Mouse (Mus musculus): Measurements from ENCODE around the gene Cxcl13. TPM values are rescaled to one million over a fixed set of nuclear protein-coding genes. Genes with fewer than 3 reads are reported as not detected.
"Not testable (repeated sequence)": the region's sequence is repeated elsewhere in the genome, so short reads cannot be mapped to it uniquely, and the experiment has no call there.

Gene Cxcl13
- not detected for total RNA-seq (2021)

DNA sequence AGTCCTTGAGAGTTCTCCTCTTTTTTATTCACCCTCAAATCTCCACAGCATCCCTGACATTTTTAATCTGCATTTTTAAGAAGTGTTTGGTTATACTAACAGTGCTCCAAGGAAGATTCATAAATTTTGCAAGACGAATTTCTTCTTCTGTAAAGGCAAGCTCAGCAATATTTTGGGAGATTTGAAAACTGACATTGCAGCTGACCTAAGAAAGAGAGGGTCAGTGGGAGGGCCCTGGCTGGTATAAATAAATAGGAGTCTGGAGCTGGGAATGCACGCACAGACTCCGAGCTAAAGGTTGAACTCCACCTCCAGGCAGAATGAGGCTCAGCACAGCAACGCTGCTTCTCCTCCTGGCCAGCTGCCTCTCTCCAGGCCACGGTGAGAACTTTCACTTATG, at the start of gene Cxcl13:
Gene Cxcl13 (plus strand): TSS at position 301 of the 400 bp plus-strand sequence.
- DNase-seq = no peak
- intact Hi-C loops (cut with DNase I) = no loop called here

DNA sequence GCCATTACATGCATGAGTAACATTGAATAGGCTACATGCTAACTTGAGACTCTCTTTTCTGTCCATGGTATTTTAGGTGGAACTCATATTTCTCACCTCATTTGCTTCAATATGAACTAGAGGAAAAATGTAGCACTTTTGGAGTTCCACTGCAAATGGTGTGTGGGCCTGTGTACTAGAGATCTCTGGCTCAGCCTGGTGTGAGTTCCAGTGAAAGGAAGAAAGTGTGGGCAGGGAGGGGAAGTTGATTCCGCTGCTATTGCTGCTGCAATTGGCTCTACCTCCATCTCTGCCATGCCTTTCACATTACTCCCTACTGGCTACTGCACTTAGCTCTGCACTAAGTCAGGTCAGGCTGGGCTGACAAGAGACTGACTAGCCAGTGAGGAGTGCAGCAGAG, 45.7 kb upstream of the Cxcl13 start:
- intact Hi-C loops (cut with DNase I) = no loop called here
- DNase-seq = no peak

DNA sequence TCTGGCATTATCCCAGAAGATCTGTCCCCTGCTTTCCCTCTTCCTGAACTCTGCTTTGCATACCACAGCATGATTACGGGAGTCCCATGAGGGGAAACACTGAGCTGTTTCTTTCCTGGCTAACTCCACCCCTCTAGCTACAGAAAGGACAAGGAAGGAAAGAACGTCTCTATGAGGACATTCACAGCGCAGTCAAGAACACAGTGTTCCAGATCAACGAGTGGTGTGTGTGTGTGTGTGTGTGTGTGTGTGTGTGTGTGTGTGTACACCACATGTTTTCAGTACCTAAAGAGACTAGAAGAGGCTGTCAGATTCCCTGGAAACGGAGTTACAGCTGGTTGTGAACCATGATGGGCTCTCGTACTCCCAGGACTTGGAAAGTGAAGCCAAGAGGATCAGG, 38.3 kb upstream of the Cxcl13 start:
- intact Hi-C loops (cut with DNase I) = no loop called here
- DNase-seq = no peak

DNA sequence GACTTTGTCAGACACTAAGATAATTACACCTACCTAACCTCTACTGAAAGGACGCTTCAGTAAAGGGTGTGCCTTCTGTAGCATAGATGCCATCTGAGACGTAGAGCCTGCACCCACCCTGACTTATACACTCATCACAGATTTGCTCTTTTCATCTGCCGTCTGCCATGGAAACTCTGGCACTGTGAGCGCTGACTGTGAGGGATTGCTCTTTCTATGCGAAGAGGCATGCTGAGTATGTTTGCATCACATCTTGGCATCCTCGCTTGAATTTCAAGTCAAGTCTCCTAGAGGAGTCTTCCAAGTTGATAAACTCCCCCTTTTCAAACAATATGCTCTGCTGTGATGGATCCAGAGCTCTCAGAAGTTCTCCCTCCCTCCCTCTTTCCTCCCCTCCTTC, 32.7 kb upstream of the Cxcl13 start:
- no peak for DNase-seq
- intact Hi-C loops (cut with DNase I) = no loop called here

DNA sequence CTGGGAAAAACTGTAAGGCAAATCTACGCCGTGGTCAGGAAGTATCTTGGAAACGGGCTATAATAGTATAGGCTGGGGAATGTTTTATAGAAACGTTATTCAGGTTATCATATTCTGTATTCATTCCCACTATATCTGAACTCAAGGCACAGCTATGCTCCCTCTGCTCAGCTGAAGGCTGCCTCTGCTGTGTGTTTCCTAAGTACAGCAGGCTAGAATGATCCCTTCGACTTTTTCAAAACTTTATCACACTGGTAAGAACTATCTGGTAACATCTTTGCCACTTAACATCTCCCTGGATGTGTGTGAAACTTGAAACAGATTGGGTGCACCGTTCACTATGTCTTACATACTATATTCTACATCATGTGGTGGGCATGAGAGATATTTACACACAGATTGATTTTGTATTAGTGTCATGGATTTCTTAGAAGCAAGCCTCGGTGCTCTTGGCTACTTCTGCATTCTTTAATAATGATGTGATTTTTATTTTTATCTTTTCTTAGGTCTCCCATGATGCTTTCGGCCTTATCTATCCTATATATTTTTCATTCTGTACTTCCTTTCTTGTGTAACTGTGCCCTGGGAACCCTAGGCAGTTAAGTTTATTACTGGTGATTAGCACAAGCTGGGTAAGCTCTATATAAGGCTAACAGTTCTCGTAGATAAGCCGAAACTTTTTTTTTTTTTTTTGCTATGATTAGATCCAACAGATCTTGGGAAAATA, 31.4 kb upstream of the Cxcl13 start:
- intact Hi-C loops (cut with DNase I) = no loop called here
- DNase-seq = no peak

DNA sequence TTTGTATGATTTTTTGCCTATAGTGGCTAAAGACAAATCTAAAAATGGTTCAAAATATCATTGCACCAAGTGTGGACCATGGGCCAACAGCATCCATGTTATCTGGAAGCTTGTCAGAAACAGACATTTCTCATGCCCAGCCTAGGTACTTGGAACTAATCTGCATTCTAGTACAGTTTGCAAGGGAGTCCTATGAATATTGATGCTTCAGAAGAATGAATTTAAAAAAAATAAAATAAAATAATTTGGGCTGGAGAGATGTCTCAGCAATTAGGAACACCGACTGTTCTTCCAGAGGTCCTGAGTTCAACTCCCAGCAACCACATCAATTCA, 30.9 kb upstream of the Cxcl13 start:
- no peak for DNase-seq
- intact Hi-C loops (cut with DNase I) = no loop called here

DNA sequence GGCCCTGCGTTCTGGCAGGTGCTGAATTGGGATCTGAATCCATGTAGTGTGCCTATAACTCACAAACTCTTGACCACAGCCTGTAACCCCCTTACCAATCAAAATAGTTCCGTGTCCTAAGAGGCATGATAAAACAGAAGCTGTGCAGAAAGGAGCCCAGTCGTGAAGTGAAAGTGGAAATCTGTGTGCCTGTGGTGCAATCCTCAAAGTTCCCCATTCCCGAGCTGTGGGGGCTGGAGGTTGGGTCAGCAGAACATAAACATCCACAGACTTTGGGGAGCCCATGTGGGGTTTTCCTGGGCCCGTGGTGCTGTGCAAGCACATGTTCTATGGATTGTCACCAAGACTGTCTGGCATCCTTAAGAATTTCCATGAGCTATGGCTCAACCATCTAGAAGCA, 21.7 kb upstream of the Cxcl13 start:
- intact Hi-C loops (cut with DNase I) = no loop called here
- DNase-seq = no peak

DNA sequence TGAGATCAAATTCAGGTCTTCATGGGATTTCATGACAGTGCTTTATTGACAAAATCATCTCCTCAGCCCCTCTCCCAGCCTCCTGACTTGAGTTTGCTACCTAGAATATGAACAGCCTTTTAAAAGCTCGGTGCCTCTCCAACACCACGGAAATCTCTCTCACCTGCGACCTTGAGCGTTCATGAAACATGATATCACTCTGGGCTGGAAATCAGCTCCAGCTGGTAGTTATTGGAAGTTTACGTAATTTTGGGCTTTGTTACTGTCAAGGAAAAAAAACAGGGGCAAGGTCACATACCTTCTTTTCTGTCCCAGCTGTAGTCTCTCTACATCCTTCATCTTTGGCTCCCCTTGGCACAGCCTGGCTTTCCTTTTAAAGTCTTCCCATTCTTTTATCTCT, 20.7 kb upstream of the Cxcl13 start:
- no peak for DNase-seq
- intact Hi-C loops (cut with DNase I) = no loop called here

DNA sequence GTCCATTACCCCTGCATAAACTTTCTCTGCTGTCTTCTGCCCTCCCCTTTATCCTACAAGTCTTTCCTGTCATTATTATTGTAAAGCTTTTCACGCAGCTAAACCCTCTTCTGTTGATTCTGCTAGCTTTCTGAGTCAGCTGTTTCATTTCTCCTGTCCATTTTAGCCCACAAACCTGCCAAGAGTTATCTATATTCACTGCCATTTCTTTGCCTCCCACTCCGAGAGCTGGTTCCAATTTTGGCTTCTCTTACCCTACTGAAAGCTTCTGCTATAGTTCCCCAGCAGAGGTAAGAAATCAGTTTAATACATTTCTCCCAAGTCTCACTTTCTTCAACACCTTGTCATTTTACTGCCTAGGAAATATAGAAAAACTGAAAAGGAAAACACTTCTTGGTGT, 19.6 kb upstream of the Cxcl13 start:
- no peak for DNase-seq
- intact Hi-C loops (cut with DNase I) = no loop called here

DNA sequence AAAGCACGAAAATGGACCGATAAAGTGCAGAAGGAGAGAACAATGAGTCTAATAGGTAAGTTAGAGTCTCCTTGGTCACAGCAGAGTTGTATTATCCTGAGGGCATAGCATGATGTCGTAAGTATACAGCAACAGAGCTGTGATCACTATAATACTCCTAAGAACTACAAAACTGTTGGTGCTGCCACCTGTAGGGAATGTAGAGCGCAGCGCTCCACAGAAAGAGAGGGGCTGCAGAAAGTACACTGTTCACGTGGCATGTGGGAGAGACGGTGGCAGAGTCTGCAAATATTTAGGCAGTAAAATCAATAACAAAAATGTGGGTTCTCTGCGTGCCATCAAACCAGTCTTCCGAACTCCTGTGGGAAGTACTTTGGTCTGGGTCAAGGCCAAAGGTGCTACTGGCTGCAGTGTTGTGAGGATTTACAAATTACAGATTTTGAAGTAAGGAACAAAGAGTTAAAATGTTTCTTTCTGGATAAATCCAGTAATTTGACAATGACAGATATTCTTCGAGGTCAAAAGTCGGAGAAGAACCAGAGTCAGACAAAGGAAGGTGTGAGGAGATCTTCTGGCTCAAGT, 18.6 kb upstream of the Cxcl13 start:
- intact Hi-C loops (cut with DNase I) = no loop called here

DNA sequence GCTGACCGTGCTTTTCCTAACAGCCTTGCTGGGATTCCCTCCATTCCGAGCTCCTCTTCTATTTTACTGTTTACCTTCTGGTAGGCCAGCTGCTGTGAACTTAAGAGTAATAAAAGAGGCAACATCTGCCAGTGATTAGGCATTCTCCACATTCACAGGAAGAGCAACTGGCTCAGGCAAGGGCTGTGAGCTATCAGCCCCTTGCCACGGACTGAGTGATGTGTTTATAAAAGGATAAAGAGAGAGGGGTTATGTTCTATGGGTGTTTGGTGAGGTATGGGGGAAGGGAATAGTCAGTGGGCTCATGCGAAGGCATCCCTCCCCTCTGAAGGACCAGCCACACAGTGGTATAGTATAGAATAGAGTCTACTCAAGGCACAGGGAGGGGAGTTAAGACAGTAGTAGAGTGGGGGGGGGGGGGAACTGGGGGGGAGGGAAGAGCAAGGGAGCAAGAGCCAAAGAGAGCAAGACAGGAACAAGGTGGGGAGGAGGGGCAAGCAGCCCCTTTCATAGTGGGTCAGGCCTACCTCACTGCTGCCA, 16.0 kb upstream of the Cxcl13 start:
- intact Hi-C loops (cut with DNase I) = no loop called here
- no peak for DNase-seq

More for the DNA sequence above, 18.6 kb upstream of the Cxcl13 start:
- no peak for DNase-seq

DNA sequence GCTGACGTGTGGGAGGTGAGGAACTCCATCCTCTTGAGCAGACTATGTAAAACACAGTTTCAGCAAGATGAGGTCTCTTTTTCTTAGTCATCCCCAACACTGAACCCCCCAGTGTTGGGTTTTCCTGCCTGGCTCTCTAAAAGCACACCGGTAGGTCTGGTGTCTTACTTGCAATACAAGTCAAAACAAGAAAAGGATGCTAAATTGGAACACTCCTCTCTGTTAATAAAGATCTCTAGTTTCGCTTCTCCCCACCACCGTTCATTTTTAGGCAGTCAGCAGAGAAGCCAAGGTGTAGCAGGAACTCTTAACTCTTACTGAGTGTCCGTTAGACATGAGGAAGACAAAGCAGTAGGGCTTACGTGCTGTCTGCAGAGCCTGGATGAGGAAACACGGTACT, 15.2 kb upstream of the Cxcl13 start:
- intact Hi-C loops (cut with DNase I) = no loop called here
- DNase-seq = no peak

DNA sequence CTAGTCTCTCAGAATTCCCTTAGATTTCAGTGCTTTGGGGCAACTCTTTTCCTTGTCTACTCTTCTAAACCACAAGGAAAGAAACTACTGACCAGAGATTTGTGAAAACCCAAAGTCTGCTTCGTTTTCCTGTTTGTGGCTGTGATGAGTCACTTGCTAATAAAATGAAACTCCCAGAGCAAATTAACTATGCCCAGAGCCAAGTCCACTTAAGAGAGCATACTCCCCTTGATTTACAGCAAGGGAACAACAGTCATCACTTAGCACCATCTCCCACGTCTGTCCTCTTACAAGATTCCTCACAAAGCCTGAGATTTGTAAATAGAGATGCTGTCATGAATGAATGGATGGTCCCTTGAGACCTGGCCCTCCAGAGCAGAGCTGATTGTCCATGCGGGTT, 11.6 kb upstream of the Cxcl13 start:
- intact Hi-C loops (cut with DNase I) = no loop called here
- no peak for DNase-seq

DNA sequence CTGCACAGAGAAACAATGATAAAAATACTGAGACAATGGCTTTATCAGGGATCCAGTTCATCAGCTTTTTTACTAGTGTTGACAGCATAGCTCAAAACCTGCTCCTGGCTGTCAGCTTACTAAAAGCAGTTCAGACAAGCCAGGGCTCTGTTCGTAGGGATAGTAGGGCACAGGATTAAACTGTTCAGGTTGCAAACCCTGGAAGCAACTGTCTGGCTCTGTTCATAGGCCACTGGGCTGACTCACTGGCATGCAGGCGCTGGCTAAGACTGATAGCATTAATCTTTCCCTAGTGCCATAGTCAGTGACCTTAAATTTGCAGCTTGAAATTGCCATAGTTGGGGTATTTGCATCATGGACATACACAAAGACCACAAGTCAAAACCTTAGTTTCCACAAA, 10.4 kb upstream of the Cxcl13 start:
- intact Hi-C loops (cut with DNase I) = no loop called here
- DNase-seq = no peak

DNA sequence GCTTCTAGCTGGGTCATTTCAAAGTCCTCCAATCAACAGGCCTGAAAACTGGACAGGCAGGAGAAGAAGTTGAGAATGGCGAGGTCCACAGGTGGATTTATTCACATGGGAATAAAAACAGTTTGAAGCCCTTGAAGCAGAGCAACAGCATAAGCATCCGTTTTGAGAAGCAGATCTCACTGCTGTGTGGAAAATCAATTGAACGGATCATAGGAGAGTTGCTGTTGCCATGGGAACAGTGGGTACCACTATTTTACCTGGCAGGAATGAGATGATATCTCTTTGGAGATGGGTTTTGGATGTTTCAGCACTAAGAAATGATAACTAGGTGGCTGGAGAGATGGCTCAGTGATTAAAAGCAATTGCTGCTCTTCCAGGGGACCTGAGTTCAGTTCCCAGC, 8.1 kb upstream of the Cxcl13 start:
- intact Hi-C loops (cut with DNase I) = no loop called here
- DNase-seq = no peak

DNA sequence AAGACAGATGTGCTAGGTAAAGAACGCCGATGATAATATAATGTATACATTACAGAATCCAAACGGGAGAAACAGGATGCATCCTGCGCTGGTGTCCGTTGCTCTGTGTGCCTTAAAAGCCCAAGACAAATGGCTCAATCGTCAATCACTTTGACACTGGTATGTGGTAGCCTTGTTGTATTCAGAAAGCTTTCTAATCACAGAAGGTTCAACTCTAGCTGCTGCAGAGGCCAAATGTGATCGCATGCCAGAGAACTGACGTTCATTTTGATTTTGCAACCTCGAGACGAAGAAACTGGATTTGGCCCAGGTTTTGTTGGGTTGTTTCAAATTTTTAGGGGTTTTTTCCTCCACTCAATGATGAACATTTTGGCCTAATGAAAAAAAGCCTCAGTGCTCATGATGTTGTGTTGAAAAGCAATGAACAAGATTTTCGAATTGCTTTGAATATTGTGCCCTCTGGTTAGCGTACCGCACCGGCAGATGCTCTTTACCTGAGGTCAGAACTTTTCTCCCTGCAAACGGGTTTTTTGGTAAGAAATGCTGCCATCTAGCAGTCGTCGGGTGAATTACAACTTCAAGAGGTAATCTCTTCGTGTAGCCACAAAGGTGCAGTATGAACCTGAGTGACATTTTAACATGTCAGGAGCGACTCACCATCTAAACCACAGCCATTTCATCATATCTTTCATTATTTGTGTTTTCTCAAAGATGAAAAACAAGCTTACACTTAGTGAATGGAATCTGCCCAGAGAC, 6.6 kb upstream of the Cxcl13 start:
- intact Hi-C loops (cut with DNase I) = no loop called here
- DNase-seq = peak; percentile 28

DNA sequence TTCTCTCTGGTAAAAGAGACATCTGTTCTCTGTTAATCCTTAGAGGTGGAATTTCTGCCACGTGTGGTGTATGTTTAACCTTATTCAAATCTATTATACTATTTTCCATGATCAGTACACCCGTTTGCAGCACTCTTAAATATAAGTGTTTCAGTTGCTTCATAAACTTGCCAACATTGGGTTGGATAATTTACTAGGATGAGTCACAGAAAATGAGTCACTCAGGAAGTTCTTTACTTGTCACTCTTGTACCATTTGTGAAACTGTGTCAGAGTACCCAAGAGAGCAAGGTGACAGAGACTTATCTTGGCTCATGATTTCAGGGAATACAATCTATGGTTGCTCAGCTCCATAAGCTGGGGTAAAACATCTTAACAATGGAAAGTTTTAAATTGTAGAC, 8.2 kb downstream of the Cxcl13 start:
- no peak for DNase-seq
- intact Hi-C loops (cut with DNase I) = loop anchor here (10.0 kb wide), 1 partner anchor 70 kb away; no protein-coding TSS in a partner anchor

DNA sequence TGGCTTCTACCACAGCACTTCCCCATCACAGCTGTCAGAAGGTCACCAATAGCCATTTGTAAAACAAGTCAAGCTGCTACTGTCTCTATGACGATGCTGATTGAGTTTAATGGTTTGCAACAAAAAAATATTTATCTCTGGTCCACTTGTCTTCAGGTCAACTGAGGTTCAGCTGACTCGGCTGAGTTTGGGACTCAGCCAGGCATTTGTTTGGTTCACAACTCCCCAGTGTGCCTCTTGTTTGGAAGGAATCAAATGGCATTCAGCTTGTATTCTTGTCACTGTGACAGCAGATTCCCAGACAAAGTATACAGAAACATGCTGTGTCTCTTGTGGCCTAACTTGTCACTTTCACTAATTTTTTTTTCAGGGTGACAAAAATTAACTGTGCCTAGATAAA, 9.9 kb downstream of the Cxcl13 start:
- no peak for DNase-seq
- intact Hi-C loops (cut with DNase I) = loop anchor here (10.0 kb wide), 1 partner anchor 68 kb away; no protein-coding TSS in a partner anchor

DNA sequence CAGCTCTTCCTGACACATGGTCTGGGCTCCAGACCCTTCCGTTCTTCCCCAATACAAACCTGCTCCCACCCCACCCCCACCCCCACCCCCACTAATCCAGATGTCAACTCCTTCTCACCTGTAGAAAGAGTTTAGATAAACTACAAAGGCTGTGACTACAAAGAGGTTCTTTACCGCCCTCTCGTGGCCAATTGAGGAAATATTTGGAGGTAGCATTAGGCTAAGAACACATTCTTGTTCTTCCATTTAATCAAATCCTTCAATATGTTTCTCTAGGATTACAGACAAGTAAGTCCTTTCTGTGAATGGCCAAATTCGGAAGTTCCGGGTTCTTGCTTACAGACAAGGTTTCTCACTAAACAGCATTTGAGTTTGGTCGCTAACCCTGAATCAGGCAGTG, 14.1 kb downstream of the Cxcl13 start:
- intact Hi-C loops (cut with DNase I) = no loop called here
- DNase-seq = peak; percentile 40

DNA sequence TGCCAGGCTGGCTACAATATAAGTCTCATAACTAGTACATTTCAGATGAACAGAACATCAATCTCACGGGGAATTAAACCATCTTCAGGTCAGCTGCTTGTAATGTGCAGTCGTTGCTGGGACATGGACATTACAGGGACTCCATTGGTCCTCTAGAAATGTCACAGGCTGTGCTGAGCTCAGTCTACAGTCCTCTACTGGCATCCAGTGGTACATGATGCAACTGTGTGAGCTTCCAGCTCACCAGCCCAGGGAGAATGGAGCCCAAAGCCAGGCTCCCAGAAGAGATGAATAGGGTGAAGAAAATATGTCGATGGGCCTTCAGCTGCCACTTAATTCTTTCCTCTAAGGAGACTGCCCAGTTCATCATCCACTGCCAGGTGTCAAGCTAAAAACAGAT, 15.5 kb downstream of the Cxcl13 start:
- intact Hi-C loops (cut with DNase I) = no loop called here
- no peak for DNase-seq

DNA sequence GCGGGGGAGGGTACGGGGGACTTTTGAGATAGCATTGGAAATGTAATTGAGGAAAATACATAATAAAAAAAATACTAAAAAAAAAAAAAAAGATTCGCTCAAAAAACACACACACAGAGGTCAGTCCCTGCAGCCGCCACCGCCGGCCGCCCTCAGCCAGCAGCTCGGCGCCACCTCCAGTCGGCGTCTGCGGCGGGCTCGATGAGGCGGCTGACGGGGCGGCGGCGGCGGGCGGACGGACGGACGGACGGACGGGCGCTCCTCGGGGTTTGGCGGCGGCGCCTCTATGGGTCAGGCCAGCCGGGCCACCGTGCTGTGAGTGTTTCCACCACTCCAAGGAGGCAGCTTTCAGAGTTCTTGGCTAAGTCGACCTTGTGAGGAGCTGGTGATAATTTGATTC, 17.1 kb downstream of the Cxcl13 start:
- DNase-seq; intact Hi-C loops (cut with DNase I): not testable (repeated sequence)

DNA sequence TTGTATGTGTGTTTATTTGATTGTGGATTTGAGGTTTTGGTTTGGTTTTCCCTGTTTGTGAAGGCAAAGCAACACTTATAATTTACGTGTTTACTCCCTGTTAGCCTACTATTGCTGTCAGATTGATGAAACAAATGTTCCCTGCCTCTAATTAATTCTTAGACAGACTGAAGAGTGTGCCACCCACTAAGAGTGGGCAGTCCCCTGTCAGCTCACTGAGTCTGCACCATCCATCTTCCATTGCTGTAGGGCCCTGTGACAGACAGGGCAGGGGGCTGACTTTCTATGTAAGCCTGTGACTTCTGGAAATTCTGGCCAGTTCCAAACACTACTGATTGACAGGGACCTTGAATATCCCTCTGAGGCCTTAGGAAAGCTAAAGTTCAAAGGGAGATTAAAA, 19.5 kb downstream of the Cxcl13 start:
- DNase-seq = no peak
- intact Hi-C loops (cut with DNase I) = no loop called here
